Mouse (Mus musculus) urinary bladder, postnatal 14 days (tissue): ENCODE measurements around the gene Cep83.

Experiments used
- DNase-seq: peaks from one replicate; pipeline ENCODE4 v3.0.0; 2021; ENCODE audit warnings: low spot score

Gene Cep83

GRCm38 (mm10) chr10:94779319-94779718, 90.9 kb downstream of the Cep83 start:
- no peak for DNase-seq

- no peak for DNase-seq
Measured at GRCm38 (mm10) chr10:94780618-94781262, 92.3 kb downstream of the Cep83 start.

- DNase-seq: no peak
Measured at GRCm38 (mm10) chr10:94789205-94789604, 100.8 kb downstream of the Cep83 start.

- no peak for DNase-seq
Measured at GRCm38 (mm10) chr10:94793914-94794313, 105.5 kb downstream of the Cep83 start.

GRCm38 (mm10) chr10:94794666-94795244, 106.3 kb downstream of the Cep83 start:
- DNase-seq: no peak

- no peak for DNase-seq
Measured at GRCm38 (mm10) chr10:94798128-94798527, 109.7 kb downstream of the Cep83 start.

GRCm38 (mm10) chr10:94799485-94800239, 111.2 kb downstream of the Cep83 start:
- no peak for DNase-seq

- DNase-seq: no peak
Measured at GRCm38 (mm10) chr10:94800677-94801354, 112.4 kb downstream of the Cep83 start.

GRCm38 (mm10) chr10:94804029-94804908, 115.8 kb downstream of the Cep83 start:
- no peak for DNase-seq

- DNase-seq: no peak
Measured at GRCm38 (mm10) chr10:94804909-94805220, 116.4 kb downstream of the Cep83 start.

GRCm38 (mm10) chr10:94807323-94807722, 118.9 kb downstream of the Cep83 start:
- no peak for DNase-seq

- DNase-seq: no peak
Measured at GRCm38 (mm10) chr10:94808275-94808674, 119.8 kb downstream of the Cep83 start.

GRCm38 (mm10) chr10:94809946-94810472, 121.6 kb downstream of the Cep83 start:
- DNase-seq: no peak

- DNase-seq: no peak
Measured at GRCm38 (mm10) chr10:94811907-94812851, 123.7 kb downstream of the Cep83 start.

GRCm38 (mm10) chr10:94818127-94818526, 129.7 kb downstream of the Cep83 start:
- DNase-seq: no peak

GRCm38 (mm10) chr10:94818781-94819665, 130.6 kb downstream of the Cep83 start:
- no peak for DNase-seq

GRCm38 (mm10) chr10:94823971-94824760, 135.7 kb downstream of the Cep83 start:
- DNase-seq: no peak

- DNase-seq: no peak
Measured at GRCm38 (mm10) chr10:94825951-94826350, 137.5 kb downstream of the Cep83 start.

GRCm38 (mm10) chr10:94826436-94826835, 138.0 kb downstream of the Cep83 start:
- DNase-seq: no peak
